Mouse (Mus musculus) gastrocnemius, adult 8-10 months (tissue): Measurements from ENCODE around the gene Mcm10. TPM values are rescaled to one million over a fixed set of nuclear protein-coding genes. Genes with fewer than 3 reads are reported as not detected.

Source experiments
- DNase-seq, 2 experiments: peaks; one replicate each; pipeline ENCODE4 v3.0.0; 2022; ENCODE audit warnings: low spot score in 2 of 2
- total RNA-seq, 4 experiments: library from RNA; stranded (reverse); gene quantifications; 2 replicates each; pipeline ENCODE4 v1.2.4; 2022

The Mcm10 gene
- total RNA-seq, 4 experiments from 2014 or later, result not detected

- DNase-seq, result peak in 1 of 2 experiments; percentile 34
Measured at GRCm38 (mm10) chr2:5033546-5034420, 21.2 kb upstream of the Mcm10 start.

- no peak for DNase-seq
Measured at GRCm38 (mm10) chr2:5032665-5033064, 20.1 kb upstream of the Mcm10 start.

GRCm38 (mm10) chr2:5031215-5031614 lies 18.6 kb upstream of the Mcm10 start:
- DNase-seq, result no peak

- no peak for DNase-seq
Measured at GRCm38 (mm10) chr2:5029808-5030207, 17.2 kb upstream of the Mcm10 start.

- DNase-seq, result no peak
Measured at GRCm38 (mm10) chr2:5028047-5028446, 15.5 kb upstream of the Mcm10 start.

GRCm38 (mm10) chr2:5027057-5027456 lies 14.5 kb upstream of the Mcm10 start:
- DNase-seq, result no peak

GRCm38 (mm10) chr2:5025162-5025733 lies 12.7 kb upstream of the Mcm10 start:
- no peak for DNase-seq

GRCm38 (mm10) chr2:5023699-5024399 lies 11.3 kb upstream of the Mcm10 start:
- DNase-seq, result peak in 1 of 2 experiments; percentile 13

GRCm38 (mm10) chr2:5023275-5023674 lies 10.7 kb upstream of the Mcm10 start:
- no peak for DNase-seq

- DNase-seq, result no peak
Measured at GRCm38 (mm10) chr2:5019708-5020107, 7.1 kb upstream of the Mcm10 start.

GRCm38 (mm10) chr2:5016922-5017321 lies 4.3 kb upstream of the Mcm10 start:
- DNase-seq, result no peak

GRCm38 (mm10) chr2:5015527-5015926 lies 2.9 kb upstream of the Mcm10 start:
- DNase-seq, result no peak

GRCm38 (mm10) chr2:5014616-5015015 lies 2.0 kb upstream of the Mcm10 start:
- no peak for DNase-seq

- no peak for DNase-seq
Measured at GRCm38 (mm10) chr2:5011898-5012490, 597 bp downstream of the Mcm10 start.

GRCm38 (mm10) chr2:5007107-5007506 lies 5.5 kb downstream of the Mcm10 start:
- DNase-seq, result no peak

- no peak for DNase-seq
Measured at GRCm38 (mm10) chr2:5001266-5001665, 11.3 kb downstream of the Mcm10 start.

GRCm38 (mm10) chr2:4998905-4999304 lies 13.7 kb downstream of the Mcm10 start:
- no peak for DNase-seq

GRCm38 (mm10) chr2:4996421-4996824 lies 16.2 kb downstream of the Mcm10 start:
- DNase-seq, result no peak

- DNase-seq, result no peak
Measured at GRCm38 (mm10) chr2:4995646-4996045, 16.9 kb downstream of the Mcm10 start.

- no peak for DNase-seq
Measured at GRCm38 (mm10) chr2:4994436-4994835, 18.2 kb downstream of the Mcm10 start.

- DNase-seq, result no peak
Measured at GRCm38 (mm10) chr2:4993584-4993983, 19.0 kb downstream of the Mcm10 start.
